In genomic region chr2:168078107-168078830, GRCm38 (mm10) we compare ENCODE assay signal across 11 mouse cellular contexts. TPM values are rescaled to one million over a fixed set of nuclear protein-coding genes. Genes with fewer than 3 reads are reported as not detected.
DNase-seq lines count a peak whose midpoint lies in the region; ATAC-seq and TF ChIP-seq lines count a peak whose summit lies in the region.
"Had no signal": no experiment of that assay in that cellular context is flagged by ENCODE, and none has a peak within 500 bp of the region (broad histone marks: within the 10 kb centered on the region; RNA-seq: fewer than 3 reads in every experiment).

No protein-coding gene starts in this region.

- peaks cover 5 to 19% of the 10 kb centered on the region in 2 experiments; a peak in 2 of 4 replicates for H3K4me1 ChIP-seq in ES-E14 (ENCODE audit: control insufficient read depth in 2 of 2, insufficient read depth in 2 of 2, low read length in 2 of 2, poor library complexity in 1 of 2)
- peaks cover 26% of the 10 kb centered on the region for H3K4me1 ChIP-seq in forebrain, embryonic 15.5 days

- in situ Hi-C loops in ES-E14 (cut with MboI; ENCODE audit: low sequenced_read_pairs in 2 of 2, unreplicated experiment in 2 of 2) = no loop called here

- H3K36me3 ChIP-seq in ES-E14 (ENCODE audit: control insufficient read depth, insufficient read depth, low read length, poor library complexity, severe bottlenecking) = no peaks in the 10 kb centered on the region
- no peaks in the 10 kb centered on the region for H3K36me3 ChIP-seq in forebrain, embryonic 15.5 days
- H3K36me3 ChIP-seq: hindbrain, embryonic 15.5 days; liver, embryonic 15.5 days had no signal

- peaks cover 3% of the 10 kb centered on the region; the same call in 1 of the 2 replicates for H3K27me3 ChIP-seq in forebrain, embryonic 15.5 days
- H3K27me3 ChIP-seq: hindbrain, embryonic 15.5 days had no signal

- H3K4me3 ChIP-seq in ES-E14 (ENCODE audit: insufficient read depth in 1 of 2, low read depth in 1 of 2, low read length in 2 of 2, poor library complexity in 1 of 2, severe bottlenecking in 1 of 2) = no peak overlapping the region
- no peak overlapping the region for H3K4me3 ChIP-seq in forebrain, embryonic 15.5 days
- H3K4me3 ChIP-seq: hindbrain, embryonic 15.5 days; liver, embryonic 15.5 days had no signal

- 45% methylated on average over 15 of the region's 15 CpGs for WGBS in forebrain, embryonic 15.5 days

- H3K9ac ChIP-seq in ES-E14 (ENCODE audit: insufficient read depth, low read depth, low read length, poor library complexity, severe bottlenecking) = peak overlapping the region; percentile 25; the same call in 1 of the 2 replicates
- H3K9ac ChIP-seq in forebrain, embryonic 15.5 days (replicated peaks) = no peak overlapping the region
- H3K9ac ChIP-seq: hindbrain, embryonic 15.5 days; liver, embryonic 15.5 days had no signal

- H3K4me2 ChIP-seq in forebrain, embryonic 15.5 days (replicated peaks) = no peak overlapping the region
- H3K4me2 ChIP-seq: hindbrain, embryonic 15.5 days; liver, embryonic 15.5 days had no signal

- H3K9me3 ChIP-seq in ES-E14 (ENCODE audit: control insufficient read depth, insufficient read depth, low read depth, low read length) = no peaks in the 10 kb centered on the region
- no peaks in the 10 kb centered on the region for H3K9me3 ChIP-seq in forebrain, embryonic 15.5 days
- H3K9me3 ChIP-seq: hindbrain, embryonic 15.5 days; liver, embryonic 15.5 days had no signal

- peak; percentile 23 for DNase-seq in CD4-positive, CD25-positive, alpha-beta regulatory T cell, adult 2 months (ENCODE audit: low read depth, low spot score)
- DNase-seq in ES-E14 (ENCODE audit: low read depth, low spot score) = no peak
- DNase-seq in kidney, postnatal 10 days = peak; percentile 85
- DNase-seq in ovary, postnatal 14 days (ENCODE audit: low spot score) = peak; percentile 34
- no peak for DNase-seq in frontal cortex, postnatal 14 days (ENCODE audit: low spot score in 2 of 2)
- DNase-seq in embryo, embryonic 11 days = no peak
- DNase-seq: thymus, postnatal 25 days had no signal

- ATAC-seq in CD4-positive, CD25-positive, alpha-beta regulatory T cell, adult 4 months = no peak
- ATAC-seq in forebrain, embryonic 15.5 days (replicated peaks) = no peak

- H3K27ac ChIP-seq in ES-E14 (ENCODE audit: insufficient read depth, low read depth, low read length, poor library complexity, severe bottlenecking) = no peak overlapping the region
- H3K27ac ChIP-seq in forebrain, embryonic 15.5 days (replicated peaks) = no peak overlapping the region
- H3K27ac ChIP-seq: hindbrain, embryonic 15.5 days; liver, embryonic 15.5 days had no signal

TF ChIP-seq in ES-E14, 5 proteins besides CTCF, POLR2A, EP300 and RAD21:
- TF ChIP-seq HCFC1 (IDR thresholded peaks at IDR 0.05; ENCODE audit: borderline replicate concordance, insufficient read depth, low read length) (no peak), CHD2 (IDR thresholded peaks at IDR 0.05; ENCODE audit: low read depth, low read length) (no peak), MAFK (IDR thresholded peaks at IDR 0.05; ENCODE audit: insufficient read depth, low read depth, low read length) (no peak), ZNF384 (IDR thresholded peaks at IDR 0.05; ENCODE audit: low read depth, low read length) (no peak), ZC3H11A (IDR thresholded peaks at IDR 0.05; ENCODE audit: borderline replicate concordance, low read depth, low read length) (no peak)

RNA-seq across cellular contexts. Expression of gene Pard6b, which starts 2.5 kb away (rescaled TPM):
- 1 to 10 TPM in 1 of 2 experiments, under 1 TPM in 1; 0.23 to 1.2 TPM for polyA plus RNA-seq in CD4-positive, CD25-positive, alpha-beta regulatory T cell, adult 4 months (2017; shearing (Covaris generic))
- total RNA-seq in ES-E14 (2012; rRNA removed) = 11.6 and 15.3 TPM in 2 replicates
- 6.9 and 7.4 TPM in 2 replicates for polyA plus RNA-seq in forebrain, embryonic 15.5 days (2015; fragmentation: Nextera tagmentation; extraction: Ambion mirVana)

Comparison
In these comparisons a context has a peak if more than half of its experiments do, and no peak if none do; other contexts are left out.
1. DNase-seq: peak in CD4-positive, CD25-positive, alpha-beta regulatory T cell, adult 2 months (single experiment), kidney, postnatal 10 days (single experiment) and ovary, postnatal 14 days (single experiment); none in ES-E14 (single experiment), frontal cortex, postnatal 14 days (0 of 2) and embryo, embryonic 11 days (single experiment).